Mouse (Mus musculus): ENCODE measurements around the gene Mrpl49.

DNA sequence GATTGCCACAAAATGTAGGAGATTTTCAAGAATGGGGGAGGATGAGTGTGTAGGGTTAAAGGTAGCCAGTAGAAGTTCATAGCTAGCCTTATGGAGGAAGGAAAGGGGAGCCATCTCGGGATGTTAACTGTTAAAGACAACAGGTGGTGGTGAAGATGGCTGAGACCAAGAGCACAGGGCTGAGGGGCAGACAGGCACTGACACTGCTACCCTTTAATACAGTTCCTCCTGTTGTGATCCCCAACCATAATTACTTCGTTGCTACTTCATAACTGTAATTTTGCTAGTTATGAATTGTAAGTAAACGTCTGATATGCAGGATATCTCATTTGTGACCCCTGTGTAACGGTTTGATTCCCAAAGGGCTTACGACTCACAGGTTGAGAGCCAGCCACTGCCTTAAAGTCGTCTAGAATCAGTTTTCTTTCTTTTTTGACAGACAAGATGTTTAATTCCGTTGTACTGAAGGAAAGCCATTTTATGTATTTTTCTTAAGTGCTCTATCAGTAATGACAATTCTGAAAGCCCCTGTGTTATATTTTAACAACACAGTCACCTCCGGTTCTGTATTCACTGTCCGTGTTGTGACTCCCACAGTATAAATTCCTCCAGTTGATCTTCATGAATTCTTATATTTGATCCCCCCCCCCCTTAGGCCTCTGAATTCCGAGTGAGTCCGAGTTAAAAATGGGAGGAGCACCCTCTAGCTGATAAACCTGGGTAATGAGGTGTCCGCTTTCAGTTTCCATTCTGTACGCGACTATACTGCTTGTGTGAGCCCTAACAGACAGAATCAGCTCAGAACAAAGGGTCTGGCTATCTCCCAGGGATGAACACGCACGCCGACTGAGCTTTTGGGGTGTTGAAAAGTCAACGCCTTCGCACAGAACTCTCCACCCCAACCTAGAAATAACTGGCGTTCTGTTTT lies 12.0 kb downstream of the Mrpl49 start:
- TF ChIP-seq GATA1 (IDR thresholded peaks at IDR 0.05; ENCODE audit: low read length) (no peak), TAL1 (IDR thresholded peaks at IDR 0.05; ENCODE audit: low read length) (no peak)

Measured in erythroblast, embryonic 14.5 days (primary cell).